Mouse (Mus musculus): ENCODE measurements around the gene Rtraf. TPM values are rescaled to one million over a fixed set of nuclear protein-coding genes. Genes with fewer than 3 reads are reported as not detected.
A peak's percentile ranks its signal among the peaks of the same experiment; 100 is the strongest.

The Rtraf gene
- polyA plus RNA-seq, 1 experiment from 2014 or later = 196 TPM

GRCm38 (mm10) chr14:19764331-19764730 is 59.3 kb downstream of the Rtraf start:
- WGBS = 74% methylated on average over 8 of the region's 8 CpGs
- no peak overlapping the region for H3K27ac ChIP-seq
- H3K9me3 ChIP-seq = no peaks in the 10 kb centered on the region
- H3K36me3 ChIP-seq = peaks cover 42% of the 10 kb centered on the region
- H3K4me3 ChIP-seq = no peak overlapping the region
- no peaks in the 10 kb centered on the region for H3K27me3 ChIP-seq (ENCODE audit: insufficient read depth, poor library complexity, severe bottlenecking)
- DNase-seq (ENCODE audit: low spot score) = no peak
- H3K4me1 ChIP-seq = peaks cover 78% of the 10 kb centered on the region

GRCm38 (mm10) chr14:19763527-19763926 is 60.1 kb downstream of the Rtraf start:
- no peak for DNase-seq (ENCODE audit: low spot score)
- no peaks in the 10 kb centered on the region for H3K27me3 ChIP-seq (ENCODE audit: insufficient read depth, poor library complexity, severe bottlenecking)
- 27% methylated on average over 8 of the region's 8 CpGs for WGBS
- H3K9me3 ChIP-seq = no peaks in the 10 kb centered on the region
- no peak overlapping the region for H3K4me3 ChIP-seq
- peaks cover 79% of the 10 kb centered on the region for H3K4me1 ChIP-seq
- H3K36me3 ChIP-seq = peaks cover 36% of the 10 kb centered on the region
- peak overlapping the region; percentile 73 for H3K27ac ChIP-seq

GRCm38 (mm10) chr14:19762014-19762413 is 61.6 kb downstream of the Rtraf start:
- Histone ChIP-seq H3K9me3 (no peaks in the 10 kb centered on the region), H3K4me3 (no peak overlapping the region), H3K4me1 (peaks cover 81% of the 10 kb centered on the region), H3K27me3 (ENCODE audit: insufficient read depth, poor library complexity, severe bottlenecking) (no peaks in the 10 kb centered on the region), H3K27ac (no peak overlapping the region), H3K36me3 (peaks cover 33% of the 10 kb centered on the region; the same call in 1 of the 2 replicates)
- DNase-seq (ENCODE audit: low spot score) = no peak
- WGBS = 31% methylated on average over 4 of the region's 4 CpGs

Other genes starting within 250 kb of the Rtraf start
- gene Gm2237, start 238.7 kb downstream of the Rtraf start, polyA plus RNA-seq (2016; fragmentation: Nextera tagmentation; extraction: Ambion mirVana) = 3.0 and 3.6 TPM in 2 replicates
- gene Gm5458, start 221.2 kb downstream of the Rtraf start, polyA plus RNA-seq (2016; fragmentation: Nextera tagmentation; extraction: Ambion mirVana) = not detected in 2 replicates
- gene Nid2, start 72.6 kb downstream of the Rtraf start, polyA plus RNA-seq (2016; fragmentation: Nextera tagmentation; extraction: Ambion mirVana) = 169 and 250 TPM in 2 replicates
- 33.9 and 61.6 TPM in 2 replicates for gene Gng2, start 153.8 kb upstream of the Rtraf start, polyA plus RNA-seq (2016; fragmentation: Nextera tagmentation; extraction: Ambion mirVana)

All from heart, embryonic 10.5 days (tissue).